Mouse (Mus musculus) forebrain, embryonic 16.5 days (tissue): ENCODE data around the gene Slc4a5. TPM values are rescaled to one million over a fixed set of nuclear protein-coding genes. Genes with fewer than 3 reads are reported as not detected.
A peak's percentile ranks its signal among the peaks of the same experiment; 100 is the strongest.

Experiments
- ATAC-seq: fragments of 200-750 bp; cut with Nextera tagmentation; 2 replicates; pipeline ENCODE4 v1.8.0; 2017; ENCODE audit warnings: mild to moderate bottlenecking, moderate library complexity
- H3K27ac ChIP-seq: fragments of 300-500 bp; sonication (generic); 2 replicates; pipeline ENCODE4 v1.5.1; 2014; ENCODE audit warnings: low read length, control low read depth
- H3K27me3 ChIP-seq: fragments of 300-500 bp; sonication (generic); replicated peaks from 2 replicates; pipeline ENCODE4 v1.6.1; 2014; ENCODE audit warnings: low read length; ENCODE audit not compliant: control insufficient read depth, insufficient read depth
- H3K36me3 ChIP-seq: fragments of 300-500 bp; sonication (generic); 2 replicates; pipeline ENCODE4 v1.6.1; 2014; ENCODE audit not compliant: control insufficient read depth, insufficient read depth
- H3K4me1 ChIP-seq: fragments of 300-500 bp; sonication (generic); replicated peaks from 2 replicates; pipeline ENCODE4 v1.6.1; 2014; ENCODE audit warnings: low read length; ENCODE audit not compliant: control insufficient read depth, insufficient read depth
- H3K4me2 ChIP-seq: fragments of 300-500 bp; sonication (generic); 2 replicates; pipeline ENCODE4 v1.6.1; 2014; ENCODE audit warnings: mild to moderate bottlenecking, low read length, control low read depth
- H3K4me3 ChIP-seq: fragments of 300-500 bp; sonication (generic); replicated peaks from 2 replicates; pipeline ENCODE4 v1.5.1; 2014; ENCODE audit warnings: mild to moderate bottlenecking, low read length, control low read depth
- H3K9ac ChIP-seq: fragments of 300-500 bp; sonication (generic); replicated peaks from 2 replicates; pipeline ENCODE4 v1.6.1; 2014; ENCODE audit warnings: low read depth, low read length, control low read depth
- H3K9me3 ChIP-seq: fragments of 300-500 bp; sonication (generic); 2 replicates; pipeline ENCODE4 v1.6.1; 2016; ENCODE audit warnings: low read length; ENCODE audit not compliant: control insufficient read depth
- WGBS: fragments of 180-500 bp; shearing (Covaris S2); extraction: QIAGEN DNeasy Blood & Tissue Kit; methylation state at CpG from one replicate; pipeline ENCODE4 v1.1.7; 2014; 5-methylcytosine and 5-hydroxymethylcytosine counted together
- polyA plus RNA-seq: library from polyadenylated mRNA; unstranded; fragments of >200 nt; fragmentation: Nextera tagmentation; extraction: Ambion mirVana; gene quantifications from 2 replicates; pipeline ENCODE4 v1.2.1, GENCODE M21; 2015

Gene Slc4a5
- polyA plus RNA-seq, 1 experiment from 2014 or later = 0.52 TPM

- H3K4me3 ChIP-seq = no peak overlapping the region
- no peak overlapping the region for H3K4me2 ChIP-seq
- H3K9me3 ChIP-seq = no peaks in the 10 kb centered on the region
- no peak overlapping the region for H3K27ac ChIP-seq
- peaks cover 7% of the 10 kb centered on the region; the same call in 1 of the 2 replicates for H3K4me1 ChIP-seq
- no peak for ATAC-seq
- 12% methylated on average over 2 of the region's 2 CpGs for WGBS
- no peaks in the 10 kb centered on the region for H3K36me3 ChIP-seq
- H3K27me3 ChIP-seq = no peaks in the 10 kb centered on the region
- H3K9ac ChIP-seq = no peak overlapping the region
Observed at GRCm38 (mm10) chr6:83210495-83210894, 9.1 kb upstream of the Slc4a5 start.

DNA sequence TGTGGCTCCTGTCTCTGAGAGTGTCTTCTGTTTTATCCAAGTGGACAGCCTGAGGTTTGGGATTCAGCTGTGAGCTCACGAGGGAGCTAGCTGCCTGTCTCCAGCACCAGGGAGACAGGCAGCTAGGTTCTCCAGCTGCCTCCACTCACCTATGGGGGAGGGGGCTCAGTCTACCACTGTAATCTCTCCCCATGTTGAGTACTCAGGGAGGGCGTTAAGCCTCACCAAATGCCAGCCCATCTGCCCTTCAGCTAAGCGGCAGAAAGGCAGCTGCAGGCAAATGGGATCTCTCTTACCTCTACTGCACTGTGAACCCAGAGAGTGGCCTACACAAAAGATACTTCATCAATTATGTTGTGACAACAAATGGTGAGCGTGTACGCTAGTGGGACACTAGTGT lies 8.1 kb upstream of the Slc4a5 start:
- no peaks in the 10 kb centered on the region for H3K36me3 ChIP-seq
- no peaks in the 10 kb centered on the region for H3K9me3 ChIP-seq
- no peak overlapping the region for H3K4me2 ChIP-seq
- WGBS = 19% methylated on average over 5 of the region's 5 CpGs
- H3K27ac ChIP-seq = no peak overlapping the region
- no peak overlapping the region for H3K9ac ChIP-seq
- ATAC-seq = no peak
- no peaks in the 10 kb centered on the region for H3K27me3 ChIP-seq
- peaks cover 8% of the 10 kb centered on the region; the same call in 1 of the 2 replicates for H3K4me1 ChIP-seq
- H3K4me3 ChIP-seq = no peak overlapping the region

GRCm38 (mm10) chr6:83215002-83215666 lies 4.5 kb upstream of the Slc4a5 start:
- H3K4me1 ChIP-seq = peaks cover 8% of the 10 kb centered on the region; the same call in 1 of the 2 replicates
- H3K9me3 ChIP-seq = no peaks in the 10 kb centered on the region
- H3K4me2 ChIP-seq = no peak overlapping the region
- H3K4me3 ChIP-seq = no peak overlapping the region
- no peaks in the 10 kb centered on the region for H3K27me3 ChIP-seq
- ATAC-seq = peak; percentile 94
- 15% methylated on average over 7 of the region's 7 CpGs for whole genome bisulfite sequencing
- H3K36me3 ChIP-seq = no peaks in the 10 kb centered on the region
- H3K27ac ChIP-seq = no peak overlapping the region
- H3K9ac ChIP-seq = no peak overlapping the region

- Histone ChIP-seq H3K9ac (no peak overlapping the region), H3K27ac (no peak overlapping the region), H3K9me3 (no peaks in the 10 kb centered on the region), H3K36me3 (no peaks in the 10 kb centered on the region), H3K4me2 (no peak overlapping the region), H3K4me3 (no peak overlapping the region), H3K4me1 (peaks cover 7% of the 10 kb centered on the region), H3K27me3 (no peaks in the 10 kb centered on the region)
- no peak for ATAC-seq
- 49% methylated on average over 2 of the region's 2 CpGs for WGBS
Observed at GRCm38 (mm10) chr6:83231486-83231885, 11.9 kb downstream of the Slc4a5 start.

DNA sequence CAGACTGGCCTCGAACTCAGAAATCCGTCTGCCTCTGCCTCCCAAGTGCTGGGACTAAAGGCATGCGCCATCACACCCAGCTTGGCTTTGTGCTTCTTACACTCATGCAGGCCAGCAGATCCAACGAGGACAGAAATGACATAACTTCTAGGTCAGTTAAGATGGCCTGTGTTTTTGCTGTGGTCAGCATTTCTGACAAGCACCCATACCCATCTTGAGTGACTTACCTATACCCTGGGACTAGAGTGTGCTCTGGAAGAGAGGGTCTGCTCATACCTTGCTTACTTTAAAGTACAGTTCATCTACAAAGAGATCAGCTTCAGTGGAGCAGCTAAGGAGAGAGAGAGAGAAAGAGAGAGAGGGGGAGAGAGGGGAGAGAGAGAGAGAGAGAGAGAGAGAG lies 13.7 kb downstream of the Slc4a5 start:
- Histone ChIP-seq H3K4me1 (peaks cover 12% of the 10 kb centered on the region), H3K27ac (no peak overlapping the region), H3K9ac (no peak overlapping the region), H3K4me2 (no peak overlapping the region), H3K36me3 (no peaks in the 10 kb centered on the region), H3K9me3 (no peaks in the 10 kb centered on the region), H3K27me3 (no peaks in the 10 kb centered on the region), H3K4me3 (no peak overlapping the region)
- no peak for ATAC-seq
- 70% methylated on average over 4 of the region's 4 CpGs for WGBS

GRCm38 (mm10) chr6:83234280-83234741 lies 14.7 kb downstream of the Slc4a5 start:
- Histone ChIP-seq H3K4me3 (no peak overlapping the region), H3K27ac (no peak overlapping the region), H3K9ac (0 out of 2 replicates have a peak overlapping the region, but pooled peaks have one; percentile 9), H3K27me3 (0 out of 2 replicates have a peak, but pooled peaks cover 2% of the 10 kb centered on the region), H3K36me3 (no peaks in the 10 kb centered on the region), H3K4me1 (peaks cover 12% of the 10 kb centered on the region), H3K4me2 (peak overlapping the region; percentile 26), H3K9me3 (no peaks in the 10 kb centered on the region)
- no peak for ATAC-seq
- WGBS = 2% methylated on average over 14 of the region's 14 CpGs

GRCm38 (mm10) chr6:83237123-83237522 lies 17.5 kb downstream of the Slc4a5 start:
- 8% methylated on average over 6 of the region's 9 CpGs for WGBS
- no peak overlapping the region for H3K27ac ChIP-seq
- no peak for ATAC-seq
- H3K9me3 ChIP-seq = no peaks in the 10 kb centered on the region
- H3K4me3 ChIP-seq = no peak overlapping the region
- H3K4me2 ChIP-seq = peak overlapping the region; percentile 33
- H3K9ac ChIP-seq = no peak overlapping the region
- no peaks in the 10 kb centered on the region for H3K36me3 ChIP-seq
- H3K27me3 ChIP-seq = 0 out of 2 replicates have a peak, but pooled peaks cover 2% of the 10 kb centered on the region
- peaks cover 12% of the 10 kb centered on the region for H3K4me1 ChIP-seq

- Histone ChIP-seq H3K4me1 (no peaks in the 10 kb centered on the region), H3K27me3 (no peaks in the 10 kb centered on the region), H3K36me3 (no peaks in the 10 kb centered on the region), H3K9me3 (no peaks in the 10 kb centered on the region), H3K4me3 (no peak overlapping the region), H3K4me2 (no peak overlapping the region), H3K27ac (no peak overlapping the region), H3K9ac (no peak overlapping the region)
- ATAC-seq = no peak
- 14% methylated on average over 10 of the region's 10 CpGs for WGBS
Observed at GRCm38 (mm10) chr6:83244422-83245061, 24.9 kb downstream of the Slc4a5 start.

- H3K9ac ChIP-seq = no peak overlapping the region
- H3K4me2 ChIP-seq = no peak overlapping the region
- no peaks in the 10 kb centered on the region for H3K4me1 ChIP-seq
- H3K36me3 ChIP-seq = no peaks in the 10 kb centered on the region
- ATAC-seq = no peak
- no peaks in the 10 kb centered on the region for H3K27me3 ChIP-seq
- no peak overlapping the region for H3K27ac ChIP-seq
- H3K9me3 ChIP-seq = no peaks in the 10 kb centered on the region
- H3K4me3 ChIP-seq = no peak overlapping the region
- WGBS = 57% methylated on average over 6 of the region's 6 CpGs
Observed at GRCm38 (mm10) chr6:83245134-83245533, 25.5 kb downstream of the Slc4a5 start.
